Mouse (Mus musculus) forebrain, embryonic 10.5 days (tissue): ENCODE results near the gene Fam83e. TPM values are rescaled to one million over a fixed set of nuclear protein-coding genes. Genes with fewer than 3 reads are reported as not detected.

Experiments used
- DNase-seq: peaks from one replicate; pipeline ENCODE4 v3.0.0-alpha.2; 2017; ENCODE audit warnings: low spot score; ENCODE audit errors: extremely low spot score
- H3K27ac ChIP-seq: fragments of 300-500 bp; sonication (generic); 2 replicates; pipeline ENCODE4 v1.5.1; 2016; ENCODE audit warnings: mild to moderate bottlenecking
- H3K27me3 ChIP-seq: fragments of 300-500 bp; sonication (generic); 2 replicates; pipeline ENCODE4 v1.6.1; 2016; ENCODE audit warnings: mild to moderate bottlenecking; ENCODE audit not compliant: poor library complexity, severe bottlenecking
- H3K36me3 ChIP-seq: fragments of 300-500 bp; sonication (generic); replicated peaks from 2 replicates; pipeline ENCODE4 v1.6.1; 2016; ENCODE audit warnings: mild to moderate bottlenecking, moderate library complexity
- H3K4me1 ChIP-seq: fragments of 300-500 bp; sonication (generic); 2 replicates; pipeline ENCODE4 v1.6.1; 2016
- H3K4me3 ChIP-seq: fragments of 300-500 bp; sonication (generic); 2 replicates; pipeline ENCODE4 v1.5.1; 2016; ENCODE audit warnings: mild to moderate bottlenecking, moderate library complexity
- H3K9me3 ChIP-seq: fragments of 300-500 bp; sonication (generic); 2 replicates; pipeline ENCODE4 v1.6.1; 2016; ENCODE audit warnings: mild to moderate bottlenecking, moderate library complexity
- WGBS: fragments of 180-500 bp; shearing (Covaris S2); methylation state at CpG from one replicate; pipeline ENCODE4 v1.1.7; 2016; 5-methylcytosine and 5-hydroxymethylcytosine counted together
- polyA plus RNA-seq: library from polyadenylated mRNA; unstranded; fragments of >200 nt; fragmentation: Nextera tagmentation; extraction: Ambion mirVana; gene quantifications from 2 replicates; pipeline ENCODE4 v1.2.1, GENCODE M21; 2016

Fam83e gene
- polyA plus RNA-seq, 1 experiment from 2014 or later = 3.3 TPM

- Histone ChIP-seq H3K4me3 (no peak overlapping the region), H3K9me3 (no peaks in the 10 kb centered on the region), H3K36me3 (no peaks in the 10 kb centered on the region), H3K4me1 (peaks cover 3% of the 10 kb centered on the region; the same call in 1 of the 2 replicates), H3K27me3 (no peaks in the 10 kb centered on the region), H3K27ac (no peak overlapping the region)
- DNase-seq = no peak
- 53% methylated on average over 8 of the region's 8 CpGs for WGBS
Measured at GRCm38 (mm10) chr7:45766764-45767163, 45.8 kb downstream of the Fam83e start.

- Histone ChIP-seq H3K36me3 (no peaks in the 10 kb centered on the region), H3K4me1 (peaks cover 3% of the 10 kb centered on the region; the same call in 1 of the 2 replicates), H3K27me3 (no peaks in the 10 kb centered on the region), H3K9me3 (no peaks in the 10 kb centered on the region), H3K4me3 (no peak overlapping the region), H3K27ac (no peak overlapping the region)
- WGBS = 89% methylated on average over 6 of the region's 6 CpGs
- DNase-seq = no peak
Measured at GRCm38 (mm10) chr7:45767500-45767899, 46.5 kb downstream of the Fam83e start.

- no peaks in the 10 kb centered on the region for H3K27me3 ChIP-seq
- peaks cover 3% of the 10 kb centered on the region; the same call in 1 of the 2 replicates for H3K4me1 ChIP-seq
- H3K27ac ChIP-seq = no peak overlapping the region
- WGBS = 79% methylated on average over 8 of the region's 8 CpGs
- DNase-seq = no peak
- no peak overlapping the region for H3K4me3 ChIP-seq
- H3K36me3 ChIP-seq = no peaks in the 10 kb centered on the region
- H3K9me3 ChIP-seq = no peaks in the 10 kb centered on the region
Measured at GRCm38 (mm10) chr7:45770427-45771082, 49.5 kb downstream of the Fam83e start.

- H3K4me3 ChIP-seq = no peak overlapping the region
- no peaks in the 10 kb centered on the region for H3K9me3 ChIP-seq
- no peaks in the 10 kb centered on the region for H3K27me3 ChIP-seq
- H3K36me3 ChIP-seq = no peaks in the 10 kb centered on the region
- 60% methylated on average over 4 of the region's 4 CpGs for WGBS
- no peak overlapping the region for H3K27ac ChIP-seq
- H3K4me1 ChIP-seq = peaks cover 3% of the 10 kb centered on the region; the same call in 1 of the 2 replicates
- DNase-seq = no peak
Measured at GRCm38 (mm10) chr7:45771101-45771500, 50.1 kb downstream of the Fam83e start.

GRCm38 (mm10) chr7:45775237-45775636 lies 54.2 kb downstream of the Fam83e start:
- WGBS = 79% methylated on average over 7 of the region's 7 CpGs

More at GRCm38 (mm10) chr7:45775237-45775636, 54.2 kb downstream of the Fam83e start:
- Histone ChIP-seq H3K4me1 (peaks cover 12% of the 10 kb centered on the region), H3K36me3 (no peaks in the 10 kb centered on the region), H3K9me3 (no peaks in the 10 kb centered on the region), H3K27me3 (peaks cover 16% of the 10 kb centered on the region), H3K27ac (no peak overlapping the region), H3K4me3 (no peak overlapping the region)
- DNase-seq = no peak

Other genes starting within 250 kb of the Fam83e start
- 0.12 and 0.20 TPM in 2 replicates for gene Tulp2, start 239.3 kb upstream of the Fam83e start, polyA plus RNA-seq
- not detected in 2 replicates for gene Gm45808, start 234.4 kb upstream of the Fam83e start, polyA plus RNA-seq
- gene Dhdh, start 232.4 kb upstream of the Fam83e start, polyA plus RNA-seq = 6.4 and 7.2 TPM in 2 replicates
- 99.3 and 106 TPM in 2 replicates for gene Nucb1, start 210.8 kb upstream of the Fam83e start, polyA plus RNA-seq
- gene Ppp1r15a, start 194.9 kb upstream of the Fam83e start, polyA plus RNA-seq = 16.4 and 17.7 TPM in 2 replicates
- 1.1 and 1.2 TPM in 2 replicates for gene Plekha4, start 194.9 kb upstream of the Fam83e start, polyA plus RNA-seq
- 0.39 and 0.63 TPM in 2 replicates for gene Hsd17b14, start 166.3 kb upstream of the Fam83e start, polyA plus RNA-seq
- 38.2 and 39.1 TPM in 2 replicates for gene Bcat2, start 151.1 kb upstream of the Fam83e start, polyA plus RNA-seq
- not detected in 2 replicates for gene Fgf21, start 105.7 kb upstream of the Fam83e start, polyA plus RNA-seq
- 0.07 TPM in 1 of 2 replicates, not detected in the other for gene Fut1, start 103.9 kb upstream of the Fam83e start, polyA plus RNA-seq
- gene Izumo1, start 99.4 kb upstream of the Fam83e start, polyA plus RNA-seq = 0.25 TPM in 1 of 2 replicates, not detected in the other
- 4.5 and 4.7 TPM in 2 replicates for gene Rasip1, start 93.7 kb upstream of the Fam83e start, polyA plus RNA-seq
- gene Mamstr, start 81.2 kb upstream of the Fam83e start, polyA plus RNA-seq = 1.7 and 3.1 TPM in 2 replicates
- 0.12 TPM in 2 replicates for gene Fut2, start 54.8 kb upstream of the Fam83e start, polyA plus RNA-seq
- 0.38 and 0.63 TPM in 2 replicates for gene Ntn5, start 37.2 kb upstream of the Fam83e start, polyA plus RNA-seq
- gene Sec1, start 26.8 kb upstream of the Fam83e start, polyA plus RNA-seq = 0.78 and 1.1 TPM in 2 replicates
- gene Car11, start 21.4 kb upstream of the Fam83e start, polyA plus RNA-seq = 2.5 and 3.2 TPM in 2 replicates
- gene Dbp, start 16.1 kb upstream of the Fam83e start, polyA plus RNA-seq = 2.6 and 2.7 TPM in 2 replicates
- 1,181 and 1,186 TPM in 2 replicates for gene Rpl18, start 5.8 kb upstream of the Fam83e start, polyA plus RNA-seq
- gene Sphk2, start 3.2 kb upstream of the Fam83e start, polyA plus RNA-seq = 34.0 and 36.6 TPM in 2 replicates
- 0.50 TPM in 1 of 2 replicates, not detected in the other for gene Spaca4, start 4.6 kb downstream of the Fam83e start, polyA plus RNA-seq
- 1.7 and 2.7 TPM in 2 replicates for gene Lmtk3, start 62.5 kb downstream of the Fam83e start, polyA plus RNA-seq
- 1.6 and 2.3 TPM in 2 replicates for gene Sult2b1, start 63.5 kb downstream of the Fam83e start, polyA plus RNA-seq
- gene Cyth2, start 93.4 kb downstream of the Fam83e start, polyA plus RNA-seq = 132 and 136 TPM in 2 replicates
- gene Kcnj14, start 103.6 kb downstream of the Fam83e start, polyA plus RNA-seq = 0.76 and 0.78 TPM in 2 replicates
- gene Grwd1, start 109.7 kb downstream of the Fam83e start, polyA plus RNA-seq = 132 and 137 TPM in 2 replicates
- gene Kdelr1, start 151.6 kb downstream of the Fam83e start, polyA plus RNA-seq = 34.1 and 37.0 TPM in 2 replicates
- gene Grin2d, start 157.2 kb downstream of the Fam83e start, polyA plus RNA-seq = 0.09 TPM in 2 replicates
- gene Syngr4, start 175.5 kb downstream of the Fam83e start, polyA plus RNA-seq = 1.3 and 1.9 TPM in 2 replicates
- gene Tmem143, start 175.7 kb downstream of the Fam83e start, polyA plus RNA-seq = 4.2 and 4.8 TPM in 2 replicates
- gene Emp3, start 200.2 kb downstream of the Fam83e start, polyA plus RNA-seq = 8.5 and 9.7 TPM in 2 replicates
- gene Ccdc114, start 202.9 kb downstream of the Fam83e start, polyA plus RNA-seq = 5.2 TPM in 2 replicates